Mouse (Mus musculus) CH12.LX (cell line): Measurements from ENCODE around the gene Rhobtb1. TPM values are rescaled to one million over a fixed set of nuclear protein-coding genes. Genes with fewer than 3 reads are reported as not detected.

Source experiments
- DNase-seq: peaks from one replicate; pipeline ENCODE4 v3.0.0-alpha.2; 2013; ENCODE audit errors: extremely low read depth
- H3K27ac ChIP-seq: 2 replicates; pipeline ENCODE4 v1.5.1; 2012; ENCODE audit warnings: low read depth, mild to moderate bottlenecking, control low read depth, moderate library complexity; ENCODE audit not compliant: insufficient read depth
- H3K27me3 ChIP-seq: replicated peaks from 2 replicates; pipeline ENCODE3; 2012; ENCODE audit warnings: inconsistent platforms
- H3K36me3 ChIP-seq, 2 experiments: replicated peaks in 1 of 2; 2 replicates each; pipeline versions ENCODE3 to v1.6.1; 2012; ENCODE audit warnings: inconsistent platforms in 1 of 2, low read length in 1 of 2, mild to moderate bottlenecking in 1 of 2, mixed read lengths in 1 of 2, moderate library complexity in 1 of 2; ENCODE audit not compliant: control insufficient read depth in 1 of 2, insufficient read depth in 1 of 2
- H3K4me1 ChIP-seq, 2 experiments: 2 replicates each; pipeline ENCODE4 v1.6.1; 2012; ENCODE audit warnings: inconsistent platforms in 1 of 2, moderate library complexity in 1 of 2; ENCODE audit not compliant: insufficient read depth in 2 of 2, control insufficient read depth in 1 of 2
- H3K4me2 ChIP-seq: 2 replicates; pipeline ENCODE4 v1.6.1; 2012; ENCODE audit warnings: low read depth, mild to moderate bottlenecking, control low read depth; ENCODE audit not compliant: poor library complexity, insufficient read depth, severe bottlenecking
- H3K4me3 ChIP-seq, 3 experiments: fragments of 150-350 bp in 1 of 3; sonication (generic) in 1 of 3; replicated peaks in 1 of 3; 2 replicates each; pipeline versions ENCODE3 to v1.5.1; 2011 to 2012; ENCODE audit warnings: low read depth in 2 of 3, low read length in 2 of 3, mild to moderate bottlenecking in 2 of 3, moderate library complexity in 2 of 3, control low read depth in 1 of 3, improper control_type of control experiment in 1 of 3, inconsistent platforms in 1 of 3, mixed read lengths in 1 of 3; ENCODE audit not compliant: poor library complexity in 1 of 3
- H3K79me2 ChIP-seq: replicated peaks from 2 replicates; pipeline ENCODE4 v1.6.1; 2012; ENCODE audit warnings: mild to moderate bottlenecking, moderate library complexity; ENCODE audit not compliant: control insufficient read depth, poor library complexity, insufficient read depth, severe bottlenecking; ENCODE audit errors: extremely low read depth
- H3K9ac ChIP-seq: 2 replicates; pipeline ENCODE4 v1.6.1; 2012; ENCODE audit warnings: low read depth, mild to moderate bottlenecking, control low read depth, moderate library complexity; ENCODE audit not compliant: insufficient read depth
- H3K9me3 ChIP-seq: replicated peaks from 2 replicates; pipeline ENCODE3; 2012; ENCODE audit warnings: low read length, inconsistent platforms, mixed read lengths
- CHD1 ChIP-seq: IDR thresholded peaks from 2 replicates; pipeline ENCODE4 v1.6.1; 2012; ENCODE audit warnings: low read depth, low read length, improper control_type of control experiment, inconsistent platforms
- CTCF ChIP-seq, 2 experiments: IDR thresholded peaks in 1 of 2; conservative IDR thresholded peaks in 1 of 2; 2 replicates each; pipeline ENCODE4 v1.5.1; 2011 to 2012; ENCODE audit warnings: low read depth in 2 of 2, low read length in 2 of 2, improper control_type of control experiment in 1 of 2, inconsistent platforms in 1 of 2, mild to moderate bottlenecking in 1 of 2, moderate library complexity in 1 of 2
- E2F4 ChIP-seq: IDR thresholded peaks from 2 replicates; pipeline ENCODE4 v1.6.1; 2011; ENCODE audit warnings: low read depth, low read length, improper control_type of control experiment; ENCODE audit not compliant: insufficient replicate concordance
- EP300 ChIP-seq: IDR thresholded peaks from 2 replicates; pipeline ENCODE4 v1.6.1; 2011; ENCODE audit warnings: low read length, improper control_type of control experiment
- ETS1 ChIP-seq: conservative IDR thresholded peaks from 2 replicates; pipeline ENCODE4 v1.6.1; 2012; ENCODE audit warnings: low read depth, mild to moderate bottlenecking, inconsistent platforms, low read length, improper control_type of control experiment, moderate library complexity
- GABPA ChIP-seq: IDR thresholded peaks from 2 replicates; pipeline ENCODE4 v1.6.1; 2012; ENCODE audit warnings: low read depth, low read length, improper control_type of control experiment, inconsistent platforms; ENCODE audit not compliant: insufficient replicate concordance
- IRF4 ChIP-seq: IDR thresholded peaks from 2 replicates; pipeline ENCODE4 v1.6.1; 2014; ENCODE audit warnings: low read depth, mild to moderate bottlenecking, inconsistent platforms, low read length, improper control_type of control experiment
- JUN ChIP-seq: IDR thresholded peaks from 2 replicates; pipeline ENCODE4 v1.6.1; 2011; ENCODE audit warnings: low read depth, mild to moderate bottlenecking, low read length, improper control_type of control experiment, moderate library complexity; ENCODE audit not compliant: insufficient read depth
- MAFK ChIP-seq: IDR thresholded peaks from 2 replicates; pipeline ENCODE4 v1.6.1; 2011; ENCODE audit warnings: low read length, improper control_type of control experiment; ENCODE audit not compliant: insufficient replicate concordance
- MAX ChIP-seq: IDR thresholded peaks from 2 replicates; pipeline ENCODE4 v1.6.1; 2011; ENCODE audit warnings: low read length, improper control_type of control experiment
- MAZ ChIP-seq: IDR thresholded peaks from 2 replicates; pipeline ENCODE4 v1.6.1; 2012; ENCODE audit warnings: low read depth, mild to moderate bottlenecking, inconsistent platforms, low read length, improper control_type of control experiment, moderate library complexity
- MEF2A ChIP-seq: IDR thresholded peaks from 2 replicates; pipeline ENCODE4 v1.6.1; 2014; ENCODE audit warnings: low read depth, mild to moderate bottlenecking, inconsistent platforms, low read length, improper control_type of control experiment, borderline replicate concordance
- MXI1 ChIP-seq: IDR thresholded peaks from 2 replicates; pipeline ENCODE4 v1.6.1; 2011; ENCODE audit warnings: mild to moderate bottlenecking, low read depth, low read length, improper control_type of control experiment
- NRF1 ChIP-seq: IDR thresholded peaks from 2 replicates; pipeline ENCODE4 v1.6.1; 2014; ENCODE audit warnings: low read depth, mild to moderate bottlenecking, inconsistent platforms, low read length, improper control_type of control experiment, moderate library complexity
- RAD21 ChIP-seq: IDR thresholded peaks from 2 replicates; pipeline ENCODE4 v1.6.1; 2011; ENCODE audit warnings: low read depth, mild to moderate bottlenecking, low read length, improper control_type of control experiment, moderate library complexity
- RCOR1 ChIP-seq: conservative IDR thresholded peaks from 2 replicates; pipeline ENCODE4 v1.6.1; 2012; ENCODE audit warnings: low read depth, mild to moderate bottlenecking, inconsistent platforms, low read length, improper control_type of control experiment
- SIN3A ChIP-seq: IDR thresholded peaks from 2 replicates; pipeline ENCODE4 v1.6.1; 2012; ENCODE audit warnings: low read length, improper control_type of control experiment, inconsistent platforms
- TBP ChIP-seq: conservative IDR thresholded peaks from 2 replicates; pipeline ENCODE4 v1.6.1; 2011; ENCODE audit warnings: low read depth, low read length, improper control_type of control experiment
- USF1 ChIP-seq: IDR thresholded peaks from 2 replicates; pipeline ENCODE4 v1.6.1; 2014; ENCODE audit warnings: low read depth, mild to moderate bottlenecking, inconsistent platforms, low read length, improper control_type of control experiment
- ZC3H11A ChIP-seq: IDR thresholded peaks from 2 replicates; pipeline ENCODE4 v1.6.1; 2012; ENCODE audit warnings: low read depth, mild to moderate bottlenecking, inconsistent platforms, low read length, improper control_type of control experiment
- ZKSCAN1 ChIP-seq: IDR thresholded peaks from 2 replicates; pipeline ENCODE4 v1.6.1; 2012; ENCODE audit warnings: low read depth, inconsistent platforms, low read length, improper control_type of control experiment, borderline replicate concordance
- ZMIZ1 ChIP-seq: IDR thresholded peaks from 2 replicates; pipeline ENCODE4 v1.6.1; 2012; ENCODE audit warnings: low read depth, mild to moderate bottlenecking, inconsistent platforms, low read length, improper control_type of control experiment
- dilution Hi-C: fragments of 300-500 bp; cut with MboI; formaldehyde crosslinking; loops from 2 replicates; pipeline ENCODE4 v1.14.3; 2020; ENCODE audit warnings: low sequenced_read_pairs; ENCODE audit not compliant: extremely low pct_unique_long_range_greater_than_20kb, extremely low pct_ligation_motif_present
- in situ Hi-C: fragments of 300-500 bp; cut with MboI; formaldehyde crosslinking; loops from 3 replicates; pipeline ENCODE4 v1.14.3; 2019; ENCODE audit warnings: low sequenced_read_pairs, low pct_ligation_motif_present, low pct_unique_long_range_greater_than_20kb, mixed read lengths
- polyA plus RNA-seq: library from polyadenylated mRNA; unstranded; fragments of >175 nt; gene quantifications from 2 replicates; pipeline ENCODE4 v1.2.1, GENCODE M21; 2012; ENCODE audit warnings: low read depth; ENCODE audit not compliant: insufficient read length
- total RNA-seq, 2 experiments: library from RNA; depleted of rRNA; stranded (reverse); fragments of 300-350 nt in 1 of 2; fragments of >200 nt in 1 of 2; gene quantifications; 2 replicates each; pipeline ENCODE4 v1.2.3; 2012 to 2014

Rhobtb1 gene
- total and polyA plus RNA-seq, 3 experiments, result 3.1 to 12.2 (median 3.4) TPM

DNA sequence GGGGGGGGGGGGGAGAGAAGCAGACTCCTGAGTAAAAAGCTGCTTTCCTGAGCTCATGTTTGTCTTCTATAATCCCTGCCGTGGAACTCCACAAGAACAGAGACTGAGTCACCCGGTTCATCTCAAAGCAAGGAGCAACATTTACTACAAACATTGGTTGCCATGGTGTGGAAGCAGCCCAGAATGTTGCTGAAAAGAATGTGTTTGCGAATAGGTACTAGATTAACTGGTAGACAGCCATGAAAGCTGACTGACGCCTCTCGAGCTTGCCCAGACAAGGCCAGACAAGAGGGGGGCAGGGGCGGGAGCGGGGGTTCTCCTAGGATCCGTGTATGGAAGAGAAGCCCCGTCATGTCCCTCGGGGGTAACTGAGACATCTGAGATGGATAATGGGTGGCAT lies 120.2 kb downstream of the Rhobtb1 start:
- Histone ChIP-seq H3K9ac (no peak overlapping the region), H3K4me3 (no peak overlapping the region), H3K27ac (no peak overlapping the region), H3K36me3 (peaks cover 31 to 46% of the 10 kb centered on the region in 2 experiments), H3K79me2 (no peaks in the 10 kb centered on the region), H3K4me2 (no peak overlapping the region), H3K4me1 (no peaks in the 10 kb centered on the region), H3K9me3 (no peaks in the 10 kb centered on the region), H3K27me3 (no peaks in the 10 kb centered on the region)
- DNase-seq, result no peak
- in situ Hi-C loops (no loop called here), dilution Hi-C loops (no loop called here)
- TF ChIP-seq USF1 (no peak), ETS1 (no peak), RAD21 (no peak), CTCF (conservative IDR thresholded peaks at IDR 0.05 in 1 of 2, IDR thresholded peaks at IDR 0.05 in 1 of 2; ENCODE audit: low read depth in 2 of 2, low read length in 2 of 2) (no peak), NRF1 (no peak), MXI1 (no peak), JUN (no peak), MAX (no peak), ZMIZ1 (no peak), GABPA (no peak), MEF2A (no peak), ZC3H11A (no peak), IRF4 (no peak), CHD1 (no peak), TBP (no peak), MAFK (no peak), E2F4 (no peak), SIN3A (no peak), ZKSCAN1 (no peak), RCOR1 (no peak)

DNA sequence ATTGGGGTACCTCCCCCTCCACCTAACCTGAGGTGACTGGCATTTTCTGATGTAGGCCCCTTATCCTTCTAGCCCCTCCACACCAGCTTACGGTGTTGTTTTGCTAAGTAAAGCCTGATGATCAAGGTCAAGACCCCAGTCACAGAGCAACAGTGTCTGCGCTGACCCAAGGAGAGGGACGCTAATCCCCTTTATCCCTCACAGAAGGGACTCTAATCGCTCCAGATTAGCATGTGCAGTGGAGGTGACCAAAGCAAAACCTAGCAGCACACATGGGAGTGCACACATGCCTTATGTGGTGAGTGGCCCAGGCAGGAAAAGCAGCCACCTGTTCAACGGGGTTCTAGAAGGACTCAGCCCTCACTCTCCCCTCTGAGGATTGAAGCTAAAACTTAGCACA lies 123.0 kb downstream of the Rhobtb1 start:
- H3K9me3 ChIP-seq, result no peaks in the 10 kb centered on the region
- H3K4me1 ChIP-seq, result no peaks in the 10 kb centered on the region
- no peak overlapping the region for H3K4me3 ChIP-seq
- TF ChIP-seq USF1 (no peak), MXI1 (no peak), NRF1 (no peak), ZMIZ1 (no peak), EP300 (no peak), ZC3H11A (no peak), CTCF (conservative IDR thresholded peaks at IDR 0.05 in 1 of 2, IDR thresholded peaks at IDR 0.05 in 1 of 2; ENCODE audit: low read depth in 2 of 2, low read length in 2 of 2) (no peak), MAZ (no peak)
- no peak overlapping the region for H3K9ac ChIP-seq
- no peak overlapping the region for H3K4me2 ChIP-seq
- H3K36me3 ChIP-seq, result peaks cover 43 to 62% of the 10 kb centered on the region in 2 experiments
- no peak for DNase-seq
- no peaks in the 10 kb centered on the region for H3K27me3 ChIP-seq
- in situ Hi-C loops, result no loop called here
- no peaks in the 10 kb centered on the region; the same call in 1 of the 2 replicates for H3K79me2 ChIP-seq
- H3K27ac ChIP-seq, result no peak overlapping the region
- dilution Hi-C loops, result no loop called here
